Mouse (Mus musculus) heart, postnatal 0 days (tissue): ENCODE data around the gene Gstm2. TPM values are rescaled to one million over a fixed set of nuclear protein-coding genes. Genes with fewer than 3 reads are reported as not detected.
A peak's percentile ranks its signal among the peaks of the same experiment; 100 is the strongest.

Experiments
- ATAC-seq: fragments of 200-750 bp; cut with Nextera tagmentation; 2 replicates; pipeline ENCODE4 v1.8.0; 2017; ENCODE audit warnings: low read depth, moderate number of reproducible peaks, moderate library complexity; ENCODE audit not compliant: insufficient read depth
- DNase-seq: peaks from one replicate; pipeline ENCODE4 v3.0.0-alpha.2; 2016; ENCODE audit warnings: low spot score
- H3K27ac ChIP-seq: fragments of 300-500 bp; sonication (generic); 2 replicates; pipeline ENCODE4 v1.5.1; 2014; ENCODE audit warnings: low read depth, mild to moderate bottlenecking
- H3K27me3 ChIP-seq: fragments of 300-500 bp; sonication (generic); 2 replicates; pipeline ENCODE4 v1.6.1; 2014; ENCODE audit warnings: low read length, mixed read lengths; ENCODE audit not compliant: control insufficient read depth, insufficient read depth
- H3K36me3 ChIP-seq: fragments of 300-500 bp; sonication (generic); replicated peaks from 2 replicates; pipeline ENCODE4 v1.6.1; 2014; ENCODE audit warnings: low read length, mixed read lengths; ENCODE audit not compliant: control insufficient read depth, insufficient read depth
- H3K4me1 ChIP-seq: fragments of 300-500 bp; sonication (generic); 2 replicates; pipeline ENCODE4 v1.6.1; 2014; ENCODE audit warnings: antibody characterized with exemption; ENCODE audit not compliant: control insufficient read depth, insufficient read depth
- H3K4me2 ChIP-seq: fragments of 300-500 bp; sonication (generic); 2 replicates; pipeline ENCODE4 v1.6.1; 2014; ENCODE audit warnings: low read depth, mild to moderate bottlenecking, low read length, moderate library complexity
- H3K4me3 ChIP-seq: fragments of 300-500 bp; sonication (generic); 2 replicates; pipeline ENCODE4 v1.5.1; 2014; ENCODE audit warnings: low read depth, low read length
- H3K9ac ChIP-seq: fragments of 300-500 bp; sonication (generic); replicated peaks from 2 replicates; pipeline ENCODE4 v1.6.1; 2014; ENCODE audit warnings: low read depth, low read length, mixed read lengths
- H3K9me3 ChIP-seq: fragments of 300-500 bp; sonication (generic); replicated peaks from 2 replicates; pipeline ENCODE4 v1.6.1; 2016; ENCODE audit warnings: low read length; ENCODE audit not compliant: control insufficient read depth
- CTCF ChIP-seq: IDR thresholded peaks from 2 replicates; pipeline ENCODE4 v1.5.1; 2016; ENCODE audit warnings: antibody characterized with exemption, control low read depth, low read depth
- EP300 ChIP-seq: IDR thresholded peaks from 2 replicates; pipeline ENCODE4 v1.6.1; 2016; ENCODE audit warnings: antibody characterized with exemption, low read depth
- WGBS: fragments of 180-500 bp; shearing (Covaris S2); extraction: QIAGEN DNeasy Blood & Tissue Kit; methylation state at CpG from one replicate; pipeline ENCODE4 v1.1.7; 2014; 5-methylcytosine and 5-hydroxymethylcytosine counted together
- polyA plus RNA-seq: library from polyadenylated mRNA; unstranded; fragments of >200 nt; fragmentation: Nextera tagmentation; extraction: Ambion mirVana; gene quantifications from 2 replicates; pipeline ENCODE4 v1.2.1, GENCODE M21; 2015
- total RNA-seq: library from RNA; depleted of rRNA; stranded (reverse); fragments of >200 nt; gene quantifications from 2 replicates; pipeline ENCODE4 v1.2.3, GENCODE M21; 2014; ENCODE audit warnings: low replicate concordance; rRNA removed

The Gstm2 gene
- total and polyA plus RNA-seq, 2 experiments from 2014 or later, result 69.6 to 97.9 TPM

DNA sequence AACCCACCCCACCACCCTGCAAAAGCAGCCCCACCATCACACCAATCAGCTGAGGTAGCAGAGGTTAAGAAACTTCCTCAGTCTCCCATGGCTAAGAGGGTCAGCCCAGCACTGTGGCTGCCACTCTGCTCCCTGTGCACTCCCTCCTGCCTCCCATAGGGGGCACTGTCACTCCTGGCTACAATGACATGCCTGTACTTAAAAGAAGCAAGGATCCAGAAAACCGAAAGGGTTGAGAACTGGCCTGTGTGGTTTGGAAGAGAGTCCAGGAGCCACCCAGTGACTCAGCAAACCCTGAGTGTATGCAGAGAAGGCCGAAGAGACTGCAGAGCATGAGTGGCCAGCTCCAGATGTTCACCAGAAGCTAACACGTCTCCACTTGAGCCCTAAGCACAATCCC lies 46.9 kb downstream of the Gstm2 start:
- DNase-seq (peak; percentile 55), ATAC-seq (peak; percentile 50; the same call in 1 of the 2 replicates)
- no peaks in the 10 kb centered on the region for H3K9me3 ChIP-seq
- H3K36me3 ChIP-seq, result no peaks in the 10 kb centered on the region
- H3K4me1 ChIP-seq, result peaks cover 24% of the 10 kb centered on the region
- no peaks in the 10 kb centered on the region for H3K27me3 ChIP-seq
- H3K27ac ChIP-seq, result no peak overlapping the region
- 38% methylated on average over 3 of the region's 3 CpGs for WGBS
- peak; percentile 76 for TF ChIP-seq CTCF
- TF ChIP-seq EP300, result no peak
- no peak overlapping the region for H3K9ac ChIP-seq
- no peak overlapping the region for H3K4me2 ChIP-seq
- H3K4me3 ChIP-seq, result no peak overlapping the region

DNA sequence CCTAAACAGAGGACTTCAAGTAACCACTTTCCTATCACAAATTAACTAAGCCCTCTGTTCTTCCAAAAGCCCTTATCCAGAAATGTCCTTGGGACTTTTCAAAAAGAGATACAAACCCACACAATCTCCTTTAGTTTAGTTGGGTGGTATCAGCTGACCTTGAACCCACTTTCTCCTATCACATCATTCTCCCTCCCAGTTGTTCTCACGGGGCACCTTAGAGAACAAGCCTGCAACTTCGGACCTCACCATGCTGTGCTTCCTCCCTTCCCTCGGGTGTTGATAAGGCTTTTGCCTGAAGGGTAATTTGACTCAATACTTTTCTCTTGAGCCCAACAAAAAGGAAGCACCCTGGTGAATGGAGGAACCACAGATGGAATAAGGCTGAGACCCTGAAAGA lies 50.4 kb downstream of the Gstm2 start:
- ATAC-seq (no peak), DNase-seq (no peak)
- Histone ChIP-seq H3K4me1 (peaks cover 16% of the 10 kb centered on the region), H3K27ac (no peak overlapping the region), H3K9me3 (no peaks in the 10 kb centered on the region), H3K9ac (no peak overlapping the region), H3K4me3 (no peak overlapping the region), H3K4me2 (no peak overlapping the region), H3K27me3 (no peaks in the 10 kb centered on the region), H3K36me3 (no peaks in the 10 kb centered on the region)
- TF ChIP-seq EP300 (no peak), CTCF (no peak)
- 22% methylated on average over 3 of the region's 3 CpGs for WGBS

DNA sequence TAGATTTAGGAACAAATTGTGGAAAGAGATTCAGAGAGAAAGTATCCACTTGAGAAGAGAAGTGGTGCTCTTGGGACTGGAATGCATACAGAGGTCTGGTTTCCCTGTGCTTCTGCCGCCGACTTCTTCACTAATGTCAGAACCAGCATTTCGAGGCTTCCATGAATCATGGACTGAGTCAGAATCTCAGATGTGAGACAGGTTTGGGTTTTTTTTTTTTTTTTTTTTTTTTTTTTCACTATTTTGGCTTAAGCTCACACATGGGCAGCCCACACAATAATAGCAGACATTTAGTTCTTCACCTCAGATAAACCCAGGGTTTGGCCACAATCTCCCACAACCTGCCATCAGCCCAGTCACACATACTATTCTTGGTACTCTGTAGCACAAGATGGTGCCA lies 51.0 kb downstream of the Gstm2 start:
- Histone ChIP-seq H3K27me3 (no peaks in the 10 kb centered on the region), H3K4me3 (no peak overlapping the region), H3K36me3 (no peaks in the 10 kb centered on the region), H3K9me3 (no peaks in the 10 kb centered on the region), H3K4me1 (peaks cover 10% of the 10 kb centered on the region; the same call in 1 of the 2 replicates), H3K9ac (no peak overlapping the region), H3K4me2 (no peak overlapping the region), H3K27ac (no peak overlapping the region)
- 43% methylated on average over 3 of the region's 3 CpGs for WGBS
- no peak for TF ChIP-seq CTCF
- no peak for TF ChIP-seq EP300
- ATAC-seq (no peak), DNase-seq (no peak)

DNA sequence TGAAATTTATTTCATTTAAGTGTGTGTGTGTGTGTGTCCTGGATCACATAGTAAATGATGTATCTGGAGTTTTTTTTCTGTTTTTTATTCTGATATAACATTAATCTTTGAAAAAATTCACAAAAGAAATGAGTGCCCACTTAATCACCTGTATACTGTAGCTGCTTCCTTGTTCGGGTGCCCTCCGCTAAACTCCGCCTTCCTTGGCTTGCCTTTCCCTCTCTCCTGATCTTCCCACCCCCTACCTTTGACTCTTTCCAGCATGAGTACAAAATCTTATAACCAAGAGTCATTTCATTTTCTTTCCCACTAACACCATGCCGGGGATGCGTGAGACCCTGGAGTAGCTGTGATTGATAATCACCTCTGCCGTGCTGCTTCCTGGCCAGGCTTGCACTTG lies 54.1 kb downstream of the Gstm2 start:
- Histone ChIP-seq H3K9me3 (no peaks in the 10 kb centered on the region), H3K36me3 (no peaks in the 10 kb centered on the region), H3K4me3 (no peak overlapping the region), H3K4me2 (no peak overlapping the region), H3K4me1 (peaks cover 10% of the 10 kb centered on the region; the same call in 1 of the 2 replicates), H3K27ac (peak overlapping the region; percentile 77), H3K27me3 (no peaks in the 10 kb centered on the region), H3K9ac (no peak overlapping the region)
- ATAC-seq, result no peak
- no peak for DNase-seq
- TF ChIP-seq EP300, result no peak
- 64% methylated on average over 6 of the region's 6 CpGs for WGBS

Other genes starting within 250 kb of the Gstm2 start
- 18.2 and 23.6 TPM in 2 replicates for gene Csf1, start 226.0 kb downstream of the Gstm2 start, total RNA-seq
- 7.7 and 8.1 TPM in 2 replicates for gene Csf1, start 226.0 kb downstream of the Gstm2 start, polyA plus RNA-seq
- not detected in 2 replicates for gene Eps8l3, start 109.2 kb downstream of the Gstm2 start, total RNA-seq
- gene Eps8l3, start 109.2 kb downstream of the Gstm2 start, polyA plus RNA-seq, result not detected in 2 replicates
- 81.9 and 98.4 TPM in 2 replicates for gene Gstm5, start 90.6 kb downstream of the Gstm2 start, total RNA-seq
- 132 and 138 TPM in 2 replicates for gene Gstm5, start 90.6 kb downstream of the Gstm2 start, polyA plus RNA-seq
- 51.2 and 62.3 TPM in 2 replicates for gene Gstm7, start 54.6 kb downstream of the Gstm2 start, total RNA-seq
- 33.3 and 35.0 TPM in 2 replicates for gene Gstm7, start 54.6 kb downstream of the Gstm2 start, polyA plus RNA-seq
- gene Gstm6, start 42.7 kb downstream of the Gstm2 start, total RNA-seq, result 17.9 and 20.3 TPM in 2 replicates
- 11.5 and 12.9 TPM in 2 replicates for gene Gstm6, start 42.7 kb downstream of the Gstm2 start, polyA plus RNA-seq
- not detected in 2 replicates for gene Gstm3, start 17.2 kb downstream of the Gstm2 start, total RNA-seq
- gene Gstm3, start 17.2 kb downstream of the Gstm2 start, polyA plus RNA-seq, result not detected in 2 replicates
- gene Gstm1, start 31.5 kb upstream of the Gstm2 start, total RNA-seq, result 99.4 and 111 TPM in 2 replicates
- 132 and 136 TPM in 2 replicates for gene Gstm1, start 31.5 kb upstream of the Gstm2 start, polyA plus RNA-seq
- 3.6 and 10.9 TPM in 2 replicates for gene Gstm4, start 58.4 kb upstream of the Gstm2 start, total RNA-seq
- 17.6 and 17.9 TPM in 2 replicates for gene Gstm4, start 58.4 kb upstream of the Gstm2 start, polyA plus RNA-seq
- 17.3 and 77.9 TPM in 2 replicates for gene Ampd2, start 100.2 kb upstream of the Gstm2 start, total RNA-seq
- 12.7 and 12.8 TPM in 2 replicates for gene Ampd2, start 100.2 kb upstream of the Gstm2 start, polyA plus RNA-seq
- gene Gnat2, start 106.3 kb upstream of the Gstm2 start, total RNA-seq, result 0.19 TPM in 1 of 2 replicates, not detected in the other
- gene Gnat2, start 106.3 kb upstream of the Gstm2 start, polyA plus RNA-seq, result 0.45 and 1.1 TPM in 2 replicates
- gene Gnai3, start 159.7 kb upstream of the Gstm2 start, total RNA-seq, result 30.2 and 41.0 TPM in 2 replicates
- gene Gnai3, start 159.7 kb upstream of the Gstm2 start, polyA plus RNA-seq, result 35.8 and 37.4 TPM in 2 replicates
- 0.04 TPM in 1 of 2 replicates, not detected in the other for gene Gpr61, start 168.4 kb upstream of the Gstm2 start, total RNA-seq
- 0.05 and 0.11 TPM in 2 replicates for gene Gpr61, start 168.4 kb upstream of the Gstm2 start, polyA plus RNA-seq
- 5.0 and 11.9 TPM in 2 replicates for gene Amigo1, start 199.9 kb upstream of the Gstm2 start, total RNA-seq
- gene Amigo1, start 199.9 kb upstream of the Gstm2 start, polyA plus RNA-seq, result 3.5 and 3.8 TPM in 2 replicates
- gene Cyb561d1, start 214.8 kb upstream of the Gstm2 start, total RNA-seq, result 4.0 and 4.7 TPM in 2 replicates
- 3.4 and 3.5 TPM in 2 replicates for gene Cyb561d1, start 214.8 kb upstream of the Gstm2 start, polyA plus RNA-seq
- 3.1 and 6.0 TPM in 2 replicates for gene Atxn7l2, start 224.5 kb upstream of the Gstm2 start, total RNA-seq
- gene Atxn7l2, start 224.5 kb upstream of the Gstm2 start, polyA plus RNA-seq, result 4.1 and 4.3 TPM in 2 replicates
- 1.8 and 2.0 TPM in 2 replicates for gene Sypl2, start 240.2 kb upstream of the Gstm2 start, total RNA-seq
- 0.56 and 0.65 TPM in 2 replicates for gene Sypl2, start 240.2 kb upstream of the Gstm2 start, polyA plus RNA-seq